Mouse (Mus musculus) myocyte (in vitro differentiated cells): Measurements from ENCODE around the gene Snap25. TPM values are rescaled to one million over a fixed set of nuclear protein-coding genes. Genes with fewer than 3 reads are reported as not detected.

Experiments
- H3K27me3 ChIP-seq: one replicate; pipeline ENCODE4 v1.6.1; 2011; ENCODE audit not compliant: control insufficient read depth, insufficient read depth, insufficient read length
- H3K36me3 ChIP-seq: one replicate; pipeline ENCODE4 v1.6.1; 2011; ENCODE audit not compliant: control insufficient read depth, insufficient read depth
- H3K4me2 ChIP-seq: one replicate; pipeline ENCODE4 v1.6.1; 2011; ENCODE audit warnings: low read depth, control low read depth
- H3K4me3 ChIP-seq: one replicate; pipeline ENCODE4 v1.5.1; 2011; ENCODE audit warnings: mild to moderate bottlenecking, control low read depth, moderate library complexity
- H3K79me2 ChIP-seq: one replicate; pipeline ENCODE4 v1.6.1; 2011; ENCODE audit not compliant: control insufficient read depth, insufficient read depth
- H3ac ChIP-seq: one replicate; pipeline ENCODE4 v1.6.1; 2011; ENCODE audit not compliant: control insufficient read depth, insufficient read length
- CEBPB ChIP-seq: IDR thresholded peaks from 2 replicates; pipeline ENCODE4 v1.6.1; 2011; ENCODE audit warnings: mild to moderate bottlenecking, moderate library complexity; ENCODE audit not compliant: poor library complexity, insufficient read depth, severe bottlenecking
- E2F4 ChIP-seq: IDR thresholded peaks from one replicate; pipeline ENCODE4 v1.6.1; 2011; ENCODE audit warnings: mild to moderate bottlenecking, control low read depth, moderate library complexity; ENCODE audit not compliant: insufficient read depth
- MAX ChIP-seq: IDR thresholded peaks from one replicate; pipeline ENCODE4 v1.6.1; 2011; ENCODE audit warnings: low read depth, mild to moderate bottlenecking, control low read depth
- MYOD1 ChIP-seq, 3 experiments: IDR thresholded peaks; one replicate each; pipeline ENCODE4 v1.6.1; 2011; ENCODE audit warnings: control low read depth in 2 of 3, low read depth in 2 of 3, mild to moderate bottlenecking in 2 of 3, moderate library complexity in 1 of 3; ENCODE audit not compliant: insufficient read length in 2 of 3, control insufficient read depth in 1 of 3
- MYOG ChIP-seq, 3 experiments: IDR thresholded peaks; one replicate each; pipeline ENCODE4 v1.6.1; 2011; ENCODE audit warnings: control low read depth in 2 of 3, low read depth in 2 of 3, mild to moderate bottlenecking in 2 of 3; ENCODE audit not compliant: insufficient read length in 2 of 3, control insufficient read depth in 1 of 3, insufficient read depth in 1 of 3
- POLR2A ChIP-seq: IDR thresholded peaks from one replicate; pipeline ENCODE4 v1.6.1; 2011; ENCODE audit warnings: low read depth, mild to moderate bottlenecking, control low read depth, moderate library complexity; ENCODE audit not compliant: insufficient read length
- POLR2AphosphoS2 ChIP-seq: IDR thresholded peaks from one replicate; pipeline ENCODE4 v1.6.1; 2011; ENCODE audit warnings: low read depth, control low read depth; ENCODE audit not compliant: insufficient read length
- REST ChIP-seq: IDR thresholded peaks from one replicate; pipeline ENCODE4 v1.6.1; 2011; ENCODE audit warnings: mild to moderate bottlenecking, control low read depth, moderate library complexity; ENCODE audit not compliant: insufficient read depth, insufficient read length
- SRF ChIP-seq: IDR thresholded peaks from one replicate; pipeline ENCODE4 v1.6.1; 2011; ENCODE audit warnings: low read depth; ENCODE audit not compliant: control insufficient read depth, insufficient read length
- TCF12 ChIP-seq: IDR thresholded peaks from one replicate; pipeline ENCODE4 v1.6.1; 2011; ENCODE audit warnings: mild to moderate bottlenecking, control low read depth; ENCODE audit not compliant: poor library complexity, insufficient read depth, severe bottlenecking
- TCF3 ChIP-seq: IDR thresholded peaks from one replicate; pipeline ENCODE4 v1.6.1; 2011; ENCODE audit warnings: low read depth, control low read depth; ENCODE audit not compliant: insufficient read length
- USF1 ChIP-seq: IDR thresholded peaks from one replicate; pipeline ENCODE4 v1.6.1; 2011; ENCODE audit warnings: low read depth, mild to moderate bottlenecking, control low read depth, moderate library complexity
- polyA plus RNA-seq: library from polyadenylated mRNA; unstranded; fragments of >200 nt; fragmentation: generic; extraction: Trizol; gene quantifications from one replicate; pipeline ENCODE4 v1.2.1, GENCODE M21; 2012; ENCODE audit warnings: missing spikeins

Gene Snap25
- polyA plus RNA-seq, 1 experiment: not detected

DNA sequence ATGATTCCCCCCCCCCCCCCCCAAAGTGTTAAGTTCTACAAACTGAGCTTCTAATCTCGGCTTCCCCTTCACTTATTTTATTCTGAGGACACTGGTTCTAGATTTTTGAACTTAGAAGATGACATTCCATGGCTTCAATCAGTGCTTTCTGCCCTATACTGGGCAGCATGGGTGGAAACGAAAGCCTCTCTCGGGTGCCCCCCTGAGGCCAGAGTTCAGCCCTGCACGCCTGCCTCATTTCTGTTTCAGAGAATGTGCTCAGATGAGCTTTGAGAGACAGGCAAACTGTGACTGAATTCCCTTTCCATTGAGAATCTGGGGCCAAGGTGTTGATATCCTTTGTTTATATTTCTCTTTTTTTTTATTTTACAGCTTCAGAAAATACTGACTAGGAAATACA lies 7.0 kb downstream of the Snap25 start:
- TF ChIP-seq TCF12 (no peak), TCF3 (no peak), CEBPB (no peak), MYOD1 (IDR thresholded peaks at IDR 0.05; ENCODE audit: control insufficient read depth in 1 of 3, insufficient read length in 2 of 3, low read depth in 2 of 3) (no peak), USF1 (no peak), POLR2A (no peak), E2F4 (no peak), REST (no peak)
- Histone ChIP-seq H3K4me3 (no peak overlapping the region), H3ac (no peak overlapping the region), H3K79me2 (no peaks in the 10 kb centered on the region), H3K4me2 (no peak overlapping the region), H3K36me3 (no peaks in the 10 kb centered on the region), H3K27me3 (no peaks in the 10 kb centered on the region)

DNA sequence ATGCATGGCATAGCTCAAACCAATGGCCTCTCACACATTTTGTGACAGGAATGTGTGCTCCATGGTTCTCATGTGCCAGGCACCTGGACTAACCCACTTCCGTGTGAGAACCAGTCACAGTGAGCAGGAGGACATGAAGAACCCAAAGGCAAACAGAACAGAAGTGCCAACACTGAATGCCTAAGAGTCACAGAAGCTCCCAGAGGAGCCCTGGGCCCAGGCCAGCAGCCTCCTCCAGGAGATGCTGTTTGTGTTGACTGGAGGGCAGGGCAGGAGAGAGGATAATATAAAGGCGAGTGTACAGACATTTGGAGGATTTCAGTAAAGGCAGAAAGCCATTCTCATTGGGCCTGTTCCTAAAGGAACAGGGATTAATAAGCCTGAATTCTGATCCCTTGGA lies 25.0 kb downstream of the Snap25 start:
- Histone ChIP-seq H3K27me3 (no peaks in the 10 kb centered on the region), H3K36me3 (no peaks in the 10 kb centered on the region), H3K4me3 (no peak overlapping the region), H3K79me2 (no peaks in the 10 kb centered on the region), H3K4me2 (no peak overlapping the region), H3ac (no peak overlapping the region)
- TF ChIP-seq SRF (no peak), POLR2A (no peak), MYOD1 (IDR thresholded peaks at IDR 0.05; ENCODE audit: control insufficient read depth in 1 of 3, insufficient read length in 2 of 3, low read depth in 2 of 3) (no peak), MYOG (IDR thresholded peaks at IDR 0.05; ENCODE audit: control insufficient read depth in 1 of 3, insufficient read depth in 1 of 3, insufficient read length in 2 of 3, low read depth in 2 of 3) (no peak), TCF12 (no peak), USF1 (no peak), TCF3 (no peak), CEBPB (no peak)

DNA sequence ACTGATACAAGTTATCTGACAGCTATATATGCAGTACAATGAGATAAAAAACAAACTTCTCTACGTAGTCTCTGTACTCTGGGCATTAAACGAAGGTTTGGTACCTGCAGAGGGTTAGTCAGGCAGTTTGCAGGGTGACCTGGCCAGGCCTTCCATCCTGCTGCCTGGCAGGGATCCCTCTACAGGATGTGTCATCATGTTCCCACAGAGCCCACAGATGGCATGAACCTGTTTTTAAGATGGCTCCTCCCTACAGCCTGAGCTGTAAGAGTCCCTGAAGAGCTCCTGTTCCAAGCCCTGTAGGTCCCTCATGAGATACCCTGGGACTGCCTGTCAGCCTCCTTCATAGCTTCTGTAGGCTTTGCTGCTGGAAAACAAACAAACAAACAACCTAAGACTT lies 29.0 kb downstream of the Snap25 start:
- no peaks in the 10 kb centered on the region for H3K36me3 ChIP-seq
- H3K4me2 ChIP-seq: no peak overlapping the region
- H3K27me3 ChIP-seq: no peaks in the 10 kb centered on the region
- no peak overlapping the region for H3ac ChIP-seq
- H3K4me3 ChIP-seq: no peak overlapping the region
- TF ChIP-seq CEBPB (no peak), E2F4 (no peak), TCF12 (no peak), POLR2AphosphoS2 (no peak), POLR2A (no peak), TCF3 (no peak), MAX (no peak), SRF (no peak), REST (no peak), MYOD1 (IDR thresholded peaks at IDR 0.05; ENCODE audit: control insufficient read depth in 1 of 3, insufficient read length in 2 of 3, low read depth in 2 of 3) (no peak), MYOG (IDR thresholded peaks at IDR 0.05; ENCODE audit: control insufficient read depth in 1 of 3, insufficient read depth in 1 of 3, insufficient read length in 2 of 3, low read depth in 2 of 3) (no peak), USF1 (no peak)
- no peaks in the 10 kb centered on the region for H3K79me2 ChIP-seq

DNA sequence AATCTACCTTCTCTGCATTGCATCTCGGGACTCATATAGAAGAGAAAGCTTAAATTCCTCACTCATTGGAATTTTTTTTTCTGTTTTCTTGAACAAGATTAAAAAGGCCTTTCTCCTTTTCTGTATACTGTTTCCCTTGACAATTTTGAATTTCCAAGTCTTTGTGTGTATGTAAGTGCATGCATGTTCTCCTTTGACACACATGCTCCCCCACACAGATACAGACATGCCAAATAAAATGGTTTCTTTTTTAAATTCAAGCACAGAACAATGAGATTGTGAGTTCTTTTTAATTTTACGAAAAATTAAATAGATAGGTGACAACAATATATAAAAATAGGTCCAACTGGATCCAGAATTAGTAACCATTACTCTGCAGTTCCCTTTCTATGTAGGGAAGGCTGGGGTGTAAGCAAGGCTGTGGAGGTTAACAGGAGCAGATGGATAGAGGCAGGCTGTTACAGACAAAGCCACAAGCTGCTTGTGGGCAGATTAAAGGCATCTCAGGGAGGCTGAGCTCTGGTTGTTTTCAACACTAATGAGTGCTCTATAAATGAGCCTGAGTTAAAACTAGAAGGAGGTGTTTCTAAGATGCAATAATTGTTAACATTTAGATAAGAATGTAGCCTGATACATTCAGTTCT lies 31.6 kb downstream of the Snap25 start:
- Histone ChIP-seq H3K79me2 (no peaks in the 10 kb centered on the region), H3K27me3 (no peaks in the 10 kb centered on the region), H3ac (no peak overlapping the region), H3K4me3 (no peak overlapping the region), H3K4me2 (no peak overlapping the region), H3K36me3 (no peaks in the 10 kb centered on the region)
- TF ChIP-seq MYOD1 (IDR thresholded peaks at IDR 0.05; ENCODE audit: control insufficient read depth in 1 of 3, insufficient read length in 2 of 3, low read depth in 2 of 3) (no peak), USF1 (no peak), MYOG (IDR thresholded peaks at IDR 0.05; ENCODE audit: control insufficient read depth in 1 of 3, insufficient read depth in 1 of 3, insufficient read length in 2 of 3, low read depth in 2 of 3) (no peak), CEBPB (no peak), REST (no peak), E2F4 (no peak)

DNA sequence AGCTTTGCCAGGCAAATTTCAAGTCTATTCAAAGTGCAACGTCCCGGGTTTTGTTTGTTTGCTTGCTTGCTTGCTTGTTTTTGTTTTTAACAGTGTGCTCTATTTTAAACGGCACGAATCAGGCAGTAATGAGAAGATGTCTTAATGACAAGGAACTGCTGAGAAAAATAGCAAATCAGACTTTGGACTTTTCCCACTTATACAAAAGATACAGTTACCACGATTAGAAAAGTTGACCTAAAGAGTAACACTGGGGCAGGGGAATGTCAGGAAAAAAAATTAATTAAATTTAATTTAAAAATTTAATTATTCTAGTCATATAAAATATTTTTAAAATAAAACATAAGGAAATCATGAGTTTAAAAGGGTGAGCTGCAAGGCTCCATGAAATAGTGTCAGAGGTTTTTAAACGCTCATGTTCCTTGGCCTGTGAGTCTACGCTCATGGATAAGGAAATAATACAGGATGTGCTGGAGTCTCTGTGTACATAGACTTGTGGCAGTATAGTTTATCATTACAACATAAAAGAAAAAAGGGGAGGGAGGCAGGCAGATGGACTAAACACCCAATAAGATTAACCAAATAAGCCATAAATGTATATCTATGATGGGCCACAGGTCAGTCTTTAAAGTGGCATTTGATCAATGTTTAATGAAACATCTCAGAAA lies 32.2 kb downstream of the Snap25 start:
- H3K4me3 ChIP-seq: no peak overlapping the region
- TF ChIP-seq POLR2AphosphoS2: no peak
- TF ChIP-seq USF1: no peak
- TF ChIP-seq REST: no peak
- no peak for TF ChIP-seq CEBPB
- TF ChIP-seq MYOD1 (IDR thresholded peaks at IDR 0.05; ENCODE audit: control insufficient read depth in 1 of 3, insufficient read length in 2 of 3, low read depth in 2 of 3): no peak
- no peak for TF ChIP-seq E2F4
- H3K4me2 ChIP-seq: no peak overlapping the region

More for the DNA sequence above, 32.2 kb downstream of the Snap25 start:
- Histone ChIP-seq H3K36me3 (no peaks in the 10 kb centered on the region), H3ac (no peak overlapping the region), H3K79me2 (no peaks in the 10 kb centered on the region), H3K27me3 (no peaks in the 10 kb centered on the region)
